Mouse (Mus musculus): ENCODE results near the gene Atxn1. TPM values are rescaled to one million over a fixed set of nuclear protein-coding genes. Genes with fewer than 3 reads are reported as not detected.

Atxn1 gene
- polyA plus RNA-seq, 1 experiment from 2014 or later, result 8.1 TPM

GRCm38 (mm10) chr13:45836377-45837054 is 128.3 kb downstream of the Atxn1 start:
- no peak overlapping the region for H3K4me3 ChIP-seq
- no peak overlapping the region for H3K4me2 ChIP-seq
- H3K4me1 ChIP-seq (replicated peaks), result no peaks in the 10 kb centered on the region
- whole genome bisulfite sequencing, result 92% methylated on average over 15 of the region's 15 CpGs
- H3K27ac ChIP-seq, result no peak overlapping the region
- no peak overlapping the region for H3K9ac ChIP-seq
- no peaks in the 10 kb centered on the region for H3K36me3 ChIP-seq
- H3K27me3 ChIP-seq, result no peaks in the 10 kb centered on the region
- no peak for ATAC-seq (replicated peaks; ENCODE audit: insufficient number of reproducible peaks, insufficient read depth, low FRiP score, low read depth)
- no peaks in the 10 kb centered on the region for H3K9me3 ChIP-seq (replicated peaks)

GRCm38 (mm10) chr13:45834300-45834699 is 130.5 kb downstream of the Atxn1 start:
- H3K9ac ChIP-seq, result no peak overlapping the region
- no peak overlapping the region for H3K4me3 ChIP-seq
- no peak overlapping the region for H3K27ac ChIP-seq
- no peak overlapping the region for H3K4me2 ChIP-seq
- ATAC-seq (replicated peaks; ENCODE audit: insufficient number of reproducible peaks, insufficient read depth, low FRiP score, low read depth), result no peak
- WGBS, result 86% methylated on average over 2 of the region's 2 CpGs
- no peaks in the 10 kb centered on the region for H3K9me3 ChIP-seq (replicated peaks)
- H3K4me1 ChIP-seq (replicated peaks), result peaks cover 3% of the 10 kb centered on the region; the same call in 1 of the 2 replicates
- no peaks in the 10 kb centered on the region for H3K27me3 ChIP-seq
- no peaks in the 10 kb centered on the region for H3K36me3 ChIP-seq

GRCm38 (mm10) chr13:45832695-45833350 is 132.0 kb downstream of the Atxn1 start:
- no peak for ATAC-seq (replicated peaks; ENCODE audit: insufficient number of reproducible peaks, insufficient read depth, low FRiP score, low read depth)
- no peak overlapping the region for H3K4me2 ChIP-seq
- H3K4me1 ChIP-seq (replicated peaks), result peaks cover 14% of the 10 kb centered on the region
- no peak overlapping the region for H3K4me3 ChIP-seq
- no peaks in the 10 kb centered on the region for H3K9me3 ChIP-seq (replicated peaks)
- no peak overlapping the region for H3K9ac ChIP-seq
- 82% methylated on average over 11 of the region's 11 CpGs for WGBS
- H3K27ac ChIP-seq, result no peak overlapping the region
- no peaks in the 10 kb centered on the region for H3K27me3 ChIP-seq
- no peaks in the 10 kb centered on the region for H3K36me3 ChIP-seq

GRCm38 (mm10) chr13:45829341-45829936 is 135.4 kb downstream of the Atxn1 start:
- Histone ChIP-seq H3K36me3 (no peaks in the 10 kb centered on the region), H3K9me3 (replicated peaks) (no peaks in the 10 kb centered on the region), H3K4me3 (no peak overlapping the region), H3K4me1 (replicated peaks) (peaks cover 20% of the 10 kb centered on the region), H3K27ac (no peak overlapping the region), H3K27me3 (no peaks in the 10 kb centered on the region), H3K4me2 (no peak overlapping the region), H3K9ac (no peak overlapping the region)
- WGBS, result 64% methylated on average over 8 of the region's 8 CpGs
- no peak for ATAC-seq (replicated peaks; ENCODE audit: insufficient number of reproducible peaks, insufficient read depth, low FRiP score, low read depth)

- no peaks in the 10 kb centered on the region for H3K9me3 ChIP-seq (replicated peaks)
- H3K4me1 ChIP-seq (replicated peaks), result peaks cover 20% of the 10 kb centered on the region
- no peak overlapping the region for H3K9ac ChIP-seq
- no peaks in the 10 kb centered on the region for H3K27me3 ChIP-seq
- H3K36me3 ChIP-seq, result no peaks in the 10 kb centered on the region
- H3K4me2 ChIP-seq, result no peak overlapping the region
- ATAC-seq (replicated peaks; ENCODE audit: insufficient number of reproducible peaks, insufficient read depth, low FRiP score, low read depth), result no peak
- H3K27ac ChIP-seq, result no peak overlapping the region
- H3K4me3 ChIP-seq, result no peak overlapping the region
- WGBS, result 68% methylated on average over 7 of the region's 7 CpGs
Measured at GRCm38 (mm10) chr13:45828035-45828434, 136.8 kb downstream of the Atxn1 start.

- H3K4me1 ChIP-seq (replicated peaks), result peaks cover 20% of the 10 kb centered on the region
- 52% methylated on average over 4 of the region's 4 CpGs for WGBS
- no peak overlapping the region for H3K9ac ChIP-seq
- H3K36me3 ChIP-seq, result no peaks in the 10 kb centered on the region
- no peak for ATAC-seq (replicated peaks; ENCODE audit: insufficient number of reproducible peaks, insufficient read depth, low FRiP score, low read depth)
- H3K4me2 ChIP-seq, result no peak overlapping the region
- no peak overlapping the region for H3K27ac ChIP-seq
- H3K4me3 ChIP-seq, result no peak overlapping the region
- no peaks in the 10 kb centered on the region for H3K27me3 ChIP-seq
- H3K9me3 ChIP-seq (replicated peaks), result no peaks in the 10 kb centered on the region
Measured at GRCm38 (mm10) chr13:45827619-45828018, 137.2 kb downstream of the Atxn1 start.

GRCm38 (mm10) chr13:45827046-45827596 is 137.7 kb downstream of the Atxn1 start:
- Histone ChIP-seq H3K9ac (no peak overlapping the region), H3K4me1 (replicated peaks) (peaks cover 20% of the 10 kb centered on the region), H3K9me3 (replicated peaks) (no peaks in the 10 kb centered on the region), H3K4me3 (no peak overlapping the region), H3K27me3 (no peaks in the 10 kb centered on the region), H3K4me2 (no peak overlapping the region), H3K27ac (no peak overlapping the region), H3K36me3 (no peaks in the 10 kb centered on the region)
- WGBS, result 80% methylated on average over 8 of the region's 8 CpGs
- ATAC-seq (replicated peaks; ENCODE audit: insufficient number of reproducible peaks, insufficient read depth, low FRiP score, low read depth), result no peak

GRCm38 (mm10) chr13:45822491-45822829 is 142.3 kb downstream of the Atxn1 start:
- H3K4me1 ChIP-seq (replicated peaks), result peaks cover 13% of the 10 kb centered on the region
- H3K9ac ChIP-seq, result no peak overlapping the region
- H3K27ac ChIP-seq, result no peak overlapping the region
- H3K27me3 ChIP-seq, result no peaks in the 10 kb centered on the region
- no peak overlapping the region for H3K4me3 ChIP-seq
- 66% methylated on average over 4 of the region's 4 CpGs for WGBS
- no peak overlapping the region for H3K4me2 ChIP-seq
- no peak for ATAC-seq (replicated peaks; ENCODE audit: insufficient number of reproducible peaks, insufficient read depth, low FRiP score, low read depth)
- H3K36me3 ChIP-seq, result no peaks in the 10 kb centered on the region
- no peaks in the 10 kb centered on the region for H3K9me3 ChIP-seq (replicated peaks)

- Histone ChIP-seq H3K36me3 (no peaks in the 10 kb centered on the region), H3K27ac (peak overlapping the region; percentile 83; the same call in 1 of the 2 replicates), H3K4me2 (no peak overlapping the region), H3K4me3 (no peak overlapping the region), H3K9me3 (replicated peaks) (no peaks in the 10 kb centered on the region), H3K27me3 (no peaks in the 10 kb centered on the region), H3K4me1 (replicated peaks) (peaks cover 11% of the 10 kb centered on the region), H3K9ac (no peak overlapping the region)
- 70% methylated on average over 7 of the region's 7 CpGs for WGBS
- no peak for ATAC-seq (replicated peaks; ENCODE audit: insufficient number of reproducible peaks, insufficient read depth, low FRiP score, low read depth)
Measured at GRCm38 (mm10) chr13:45821764-45822490, 142.9 kb downstream of the Atxn1 start.

- WGBS, result 28% methylated on average over 15 of the region's 15 CpGs
- peak; percentile 89 for ATAC-seq (replicated peaks; ENCODE audit: insufficient number of reproducible peaks, insufficient read depth, low FRiP score, low read depth)
- Histone ChIP-seq H3K9ac (no peak overlapping the region), H3K27ac (peak overlapping the region; percentile 83), H3K36me3 (no peaks in the 10 kb centered on the region), H3K9me3 (replicated peaks) (no peaks in the 10 kb centered on the region), H3K4me1 (replicated peaks) (peaks cover 11% of the 10 kb centered on the region), H3K4me3 (no peak overlapping the region), H3K27me3 (no peaks in the 10 kb centered on the region), H3K4me2 (peak overlapping the region; percentile 17; the same call in 1 of the 2 replicates)
Measured at GRCm38 (mm10) chr13:45820473-45821230, 144.2 kb downstream of the Atxn1 start.
